Mouse (Mus musculus): ENCODE results near the gene Ephb2.

- no peak for TF ChIP-seq CTCF (IDR thresholded peaks at IDR 0.05; ENCODE audit: low read depth, low read length)
- TF ChIP-seq GATA1 (IDR thresholded peaks at IDR 0.05; ENCODE audit: borderline replicate concordance, low read length) = no peak
- TF ChIP-seq POLR2AphosphoS5 (IDR thresholded peaks at IDR 0.05; ENCODE audit: insufficient replicate concordance, low read depth, low read length) = no peak
- no peak for TF ChIP-seq GATA2 (IDR thresholded peaks at IDR 0.05; ENCODE audit: borderline replicate concordance, low read depth, low read length)
These were observed 121.9 kb downstream of the Ephb2 start for GRCm38 (mm10) chr4:136713889-136714288.
